Mouse (Mus musculus) spleen, postnatal 0 days (tissue): ENCODE measurements around the gene Prpf38b. TPM values are rescaled to one million over a fixed set of nuclear protein-coding genes. Genes with fewer than 3 reads are reported as not detected.

Experiments used
- polyA plus RNA-seq: library from polyadenylated mRNA; unstranded; fragments of >200 nt; fragmentation: Nextera tagmentation; extraction: Ambion mirVana; gene quantifications from 2 replicates; pipeline ENCODE4 v1.2.1, GENCODE M21; 2015

The Prpf38b gene
- 46.3 and 49.8 TPM in 2 replicates for polyA plus RNA-seq

DNA sequence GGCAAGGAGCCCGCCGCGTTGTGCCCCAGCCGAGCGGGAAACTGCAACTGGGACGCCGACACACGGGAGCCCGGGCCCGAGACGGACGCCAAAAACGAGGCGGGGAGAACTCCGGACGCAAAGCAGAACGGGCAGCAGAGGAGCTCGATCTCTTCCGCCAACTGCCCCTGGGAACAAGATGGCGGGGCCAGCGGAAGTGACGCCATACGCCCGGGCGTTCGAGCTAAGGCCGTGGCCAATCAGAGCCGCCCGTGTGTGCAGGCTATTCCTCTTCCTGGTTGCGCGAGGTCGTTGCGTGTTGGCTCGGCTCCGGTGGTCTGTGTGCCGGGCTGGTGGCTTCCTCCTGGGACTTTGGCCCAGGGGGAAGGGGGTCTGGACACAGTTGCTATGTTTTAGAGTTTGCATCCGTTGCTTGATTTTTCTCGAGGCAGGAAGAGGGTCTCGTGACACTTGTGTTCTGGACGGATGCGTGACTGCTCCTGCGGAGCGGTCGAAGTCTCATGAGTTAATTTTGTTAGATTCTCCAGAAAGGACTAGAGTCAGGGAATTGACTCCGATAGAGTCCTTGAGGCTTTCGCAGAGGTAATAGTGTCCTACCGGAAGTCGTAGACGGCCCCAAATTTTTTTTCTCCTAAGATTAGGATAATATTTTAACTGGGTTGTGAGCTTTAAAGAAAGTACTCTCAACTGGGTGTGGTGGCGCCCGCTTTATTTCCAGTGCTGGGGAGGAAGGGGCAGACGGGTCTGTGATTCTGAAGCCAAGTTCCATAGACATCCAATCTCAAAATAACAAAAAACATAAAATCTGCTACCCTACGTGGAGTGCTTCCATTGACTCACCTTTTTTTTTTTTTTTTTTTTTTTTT is at the start of gene Prpf38b:
Gene Prpf38b, minus strand, starts transcription at position 180 of the 866 bp plus-strand sequence.

DNA sequence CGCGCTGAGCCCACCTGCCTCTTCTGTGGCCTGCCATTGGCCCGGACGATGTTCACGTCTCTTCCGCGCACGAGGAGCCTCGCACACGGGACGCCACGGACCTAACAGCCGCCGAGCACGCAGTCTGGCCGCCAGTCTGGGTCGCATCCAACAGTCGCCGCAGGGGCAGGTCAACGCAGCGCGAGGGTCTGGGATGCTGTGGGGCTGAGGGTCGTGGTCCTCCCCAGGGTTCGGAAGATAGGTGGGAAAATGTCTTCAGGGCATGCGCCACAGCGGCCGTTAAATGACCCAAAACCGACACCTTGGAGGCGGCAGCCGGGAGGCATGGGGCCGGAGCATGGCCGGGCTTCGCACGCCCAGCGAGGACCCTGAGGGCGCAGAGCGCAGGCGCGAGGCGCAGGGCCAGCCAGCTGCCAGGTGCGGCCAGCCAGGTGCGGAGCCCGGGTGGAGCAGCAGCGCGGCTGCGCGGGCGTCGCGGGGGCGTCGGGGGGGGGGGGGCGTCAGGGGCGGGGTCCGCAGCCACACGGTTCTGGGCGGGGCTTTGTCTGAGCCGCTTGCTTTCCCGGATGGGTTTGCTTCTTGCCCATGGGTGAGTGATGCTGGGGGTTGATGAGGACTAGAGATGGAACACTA is 28.6 kb upstream of the Prpf38b start, which contains the start of gene Gm9857:
Gene Gm9857, minus strand, starts transcription at position 445 of the 633 bp plus-strand sequence.

DNA sequence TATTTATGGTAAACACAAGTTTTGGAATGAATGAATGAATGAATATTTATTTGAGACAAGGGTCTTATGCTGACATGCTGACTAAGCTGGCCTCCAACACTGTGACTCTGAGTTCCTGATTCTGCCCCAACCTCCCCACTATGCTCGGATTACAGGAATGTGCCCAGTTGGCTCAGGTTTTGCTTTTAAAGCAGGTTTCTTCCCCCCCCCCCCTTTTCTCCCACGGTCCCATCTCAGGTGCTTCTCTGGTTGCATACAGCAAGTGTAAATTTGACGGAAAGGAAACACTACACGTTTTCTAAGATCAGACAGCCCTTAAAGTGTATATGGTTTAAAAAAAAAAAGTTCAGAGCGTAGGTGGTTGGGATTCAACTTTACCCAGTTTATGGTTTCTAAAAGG is 28.0 kb upstream of the Prpf38b start, which contains the start of gene Henmt1:
Gene Henmt1, plus strand, starts transcription at position 301 of the 400 bp plus-strand sequence.

DNA sequence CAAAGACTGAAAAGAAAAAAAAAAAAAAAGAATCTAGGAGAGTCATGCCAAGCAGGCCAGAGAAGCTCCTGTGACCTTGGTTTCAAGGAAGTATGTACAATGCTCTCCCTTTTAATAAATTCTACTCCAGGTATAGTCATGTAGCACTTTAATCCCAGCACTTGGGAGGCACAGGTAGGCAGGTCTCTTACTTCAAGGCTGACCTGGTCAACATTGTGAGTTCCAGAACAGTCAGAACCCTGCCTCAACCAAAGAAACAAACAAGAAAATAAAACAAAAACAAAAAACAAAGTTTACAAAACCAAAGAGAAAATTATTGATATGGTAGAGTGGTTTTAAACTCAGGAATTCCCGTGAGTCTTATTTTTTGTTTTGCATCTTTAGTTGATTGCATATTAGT is 21.6 kb downstream of the Prpf38b start, which contains the start of gene Fndc7:
Gene Fndc7, minus strand, starts transcription at position 101 of the 400 bp plus-strand sequence.

Other genes with a start within 250 kb of the Prpf38b start
- 42.9 and 47.5 TPM in 2 replicates for gene Gpsm2, start 189.4 kb downstream of the Prpf38b start, polyA plus RNA-seq
- 0.40 and 0.59 TPM in 2 replicates for gene Aknad1, start 172.1 kb downstream of the Prpf38b start, polyA plus RNA-seq
- gene Stxbp3, start 71.2 kb downstream of the Prpf38b start, polyA plus RNA-seq, result 23.4 and 27.0 TPM in 2 replicates
- gene Fndc7, start 21.7 kb downstream of the Prpf38b start, polyA plus RNA-seq, result 0.07 and 0.13 TPM in 2 replicates
- gene Henmt1, start 28.1 kb upstream of the Prpf38b start, polyA plus RNA-seq, result 0.40 TPM in 1 of 2 replicates, not detected in the other
- not detected in 2 replicates for gene Gm9857, start 28.7 kb upstream of the Prpf38b start, polyA plus RNA-seq
- gene Fam102b, start 115.9 kb upstream of the Prpf38b start, polyA plus RNA-seq, result 5.5 and 7.6 TPM in 2 replicates
- not detected in 2 replicates for gene Slc25a54, start 168.7 kb upstream of the Prpf38b start, polyA plus RNA-seq
- 12.5 and 14.2 TPM in 2 replicates for gene Slc25a24, start 211.4 kb upstream of the Prpf38b start, polyA plus RNA-seq